Mouse (Mus musculus) gastrocnemius, postnatal 25 days (tissue): ENCODE results near the gene Chrng. TPM values are rescaled to one million over a fixed set of nuclear protein-coding genes. Genes with fewer than 3 reads are reported as not detected.

Experiments used
- DNase-seq: peaks from one replicate; pipeline ENCODE4 v3.0.0; 2022
- total RNA-seq, 2 experiments: library from RNA; stranded (reverse); gene quantifications; 1 replicate in 1 of 2; 2 replicates in 1 of 2; pipeline ENCODE4 v1.2.3; 2021

Chrng gene
- total RNA-seq, 2 experiments from 2014 or later, result 0.15 to 1.4 TPM

- no peak for DNase-seq
Observed at GRCm38 (mm10) chr1:87198119-87199065, 6.1 kb upstream of the Chrng start.

GRCm38 (mm10) chr1:87200811-87201210 is 3.6 kb upstream of the Chrng start:
- DNase-seq, result no peak

GRCm38 (mm10) chr1:87201848-87202247 is 2.6 kb upstream of the Chrng start:
- DNase-seq, result no peak

- no peak for DNase-seq
Observed at GRCm38 (mm10) chr1:87203779-87204178, 678 bp upstream of the Chrng start.

- DNase-seq, result no peak
Observed at GRCm38 (mm10) chr1:87205038-87205437, 581 bp downstream of the Chrng start.

GRCm38 (mm10) chr1:87205502-87205901 is 1.0 kb downstream of the Chrng start:
- DNase-seq, result no peak

- no peak for DNase-seq
Observed at GRCm38 (mm10) chr1:87206339-87206738, 1.9 kb downstream of the Chrng start.

- DNase-seq, result no peak
Observed at GRCm38 (mm10) chr1:87211431-87211830, 7.0 kb downstream of the Chrng start.

GRCm38 (mm10) chr1:87213735-87214704 is 9.6 kb downstream of the Chrng start, which contains the start of gene Eif4e2:
Eif4e2 (plus strand) TSS chr1:87213914.
- peak; percentile 95 for DNase-seq

- DNase-seq, result no peak
Observed at GRCm38 (mm10) chr1:87214748-87215147, 10.3 kb downstream of the Chrng start.

GRCm38 (mm10) chr1:87217938-87218337 is 13.5 kb downstream of the Chrng start:
- DNase-seq, result no peak

GRCm38 (mm10) chr1:87225739-87226138 is 21.3 kb downstream of the Chrng start:
- DNase-seq, result no peak

GRCm38 (mm10) chr1:87226409-87227159 is 22.1 kb downstream of the Chrng start:
- no peak for DNase-seq

GRCm38 (mm10) chr1:87227160-87227550 is 22.7 kb downstream of the Chrng start:
- peak; percentile 55 for DNase-seq

GRCm38 (mm10) chr1:87230606-87231005 is 26.1 kb downstream of the Chrng start:
- no peak for DNase-seq

- no peak for DNase-seq
Observed at GRCm38 (mm10) chr1:87232197-87232596, 27.7 kb downstream of the Chrng start.

GRCm38 (mm10) chr1:87239056-87239455 is 34.6 kb downstream of the Chrng start:
- no peak for DNase-seq

- DNase-seq, result no peak
Observed at GRCm38 (mm10) chr1:87243021-87243420, 38.6 kb downstream of the Chrng start.

GRCm38 (mm10) chr1:87245430-87245829 is 41.0 kb downstream of the Chrng start:
- no peak for DNase-seq

- peak; percentile 58 for DNase-seq
Observed at GRCm38 (mm10) chr1:87245929-87246815, 41.7 kb downstream of the Chrng start.
